Mouse (Mus musculus) G1E-ER4 (cell line): ENCODE results near the gene Prkrip1. TPM values are rescaled to one million over a fixed set of nuclear protein-coding genes. Genes with fewer than 3 reads are reported as not detected.

Experiments used
- GATA1 ChIP-seq: IDR thresholded peaks from one replicate; pipeline ENCODE4 v1.8.0; 2012; ENCODE audit warnings: low read length, inconsistent platforms
- polyA plus RNA-seq: library from polyadenylated mRNA; stranded (reverse); fragments of >175 nt; gene quantifications from 2 replicates; pipeline ENCODE4 v1.2.3, GENCODE M21; 2012

Prkrip1 gene
- polyA plus RNA-seq, 1 experiment: 44.3 TPM

GRCm38 (mm10) chr5:136142746-136143145 lies 56.0 kb downstream of the Prkrip1 start:
- TF ChIP-seq GATA1: no peak

GRCm38 (mm10) chr5:136140057-136140482 lies 58.7 kb downstream of the Prkrip1 start:
- TF ChIP-seq GATA1: no peak

- TF ChIP-seq GATA1: no peak
These were observed 59.4 kb downstream of the Prkrip1 start for GRCm38 (mm10) chr5:136139393-136139792.

- no peak for TF ChIP-seq GATA1
These were observed 61.0 kb downstream of the Prkrip1 start for GRCm38 (mm10) chr5:136137658-136138274.

- TF ChIP-seq GATA1: no peak
These were observed 62.3 kb downstream of the Prkrip1 start for GRCm38 (mm10) chr5:136136292-136136990.

GRCm38 (mm10) chr5:136135571-136136291 lies 63.0 kb downstream of the Prkrip1 start, which contains the start of the genes Lrwd1 and Alkbh4:
TSS of gene Lrwd1 (minus strand) at chr5:136136074.
TSS of gene Alkbh4 (plus strand) at chr5:136136146.
- peak; percentile 44 for TF ChIP-seq GATA1

Other genes with a start within 250 kb of the Prkrip1 start
- 2.6 and 3.9 TPM in 2 replicates for gene Ssc4d, start 224.4 kb downstream of the Prkrip1 start, polyA plus RNA-seq
- gene Zp3, start 218.9 kb downstream of the Prkrip1 start, polyA plus RNA-seq: not detected in 2 replicates
- 25.4 and 25.7 TPM in 2 replicates for gene Dtx2, start 204.2 kb downstream of the Prkrip1 start, polyA plus RNA-seq
- not detected in 2 replicates for gene Upk3b, start 160.5 kb downstream of the Prkrip1 start, polyA plus RNA-seq
- not detected in 2 replicates for gene Upk3bl, start 144.5 kb downstream of the Prkrip1 start, polyA plus RNA-seq
- 0.06 and 0.09 TPM in 2 replicates for gene Rasa4, start 115.0 kb downstream of the Prkrip1 start, polyA plus RNA-seq
- gene Polr2j, start 82.3 kb downstream of the Prkrip1 start, polyA plus RNA-seq: 79.4 and 104 TPM in 2 replicates
- 141 and 143 TPM in 2 replicates for gene Lrwd1, start 62.9 kb downstream of the Prkrip1 start, polyA plus RNA-seq
- 41.9 and 42.7 TPM in 2 replicates for gene Alkbh4, start 62.8 kb downstream of the Prkrip1 start, polyA plus RNA-seq
- gene Orai2, start 28.2 kb downstream of the Prkrip1 start, polyA plus RNA-seq: 29.7 and 30.4 TPM in 2 replicates
- not detected in 2 replicates for gene Sh2b2, start 47.6 kb upstream of the Prkrip1 start, polyA plus RNA-seq